Comparison of ENCODE assay signal across 8 mouse cellular contexts in the genomic region with DNA sequence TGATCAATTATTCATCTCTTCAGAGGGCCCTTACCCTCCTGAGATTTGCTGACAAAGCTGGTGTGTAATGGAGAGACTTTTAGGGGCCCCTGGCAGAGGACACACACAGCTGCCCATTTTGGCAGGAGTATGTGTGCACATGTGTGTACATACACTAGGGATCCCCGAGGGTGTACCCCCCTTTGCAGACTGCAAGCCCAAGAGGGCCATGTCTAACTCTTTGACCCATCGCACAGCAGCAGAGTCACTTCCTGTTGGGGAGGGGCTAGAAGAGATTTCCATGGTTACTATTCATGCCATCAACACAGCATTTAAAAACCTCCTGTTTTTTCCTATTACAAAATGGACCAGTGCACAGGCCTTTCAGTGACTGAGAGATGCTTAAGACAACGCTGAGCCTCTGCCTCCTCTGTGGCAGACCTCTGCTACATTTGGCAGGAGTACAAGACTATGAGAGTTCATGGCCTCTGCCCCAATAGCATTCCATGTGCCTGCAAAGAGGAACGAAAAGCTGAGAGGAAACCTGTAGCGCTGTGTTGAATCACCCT. TPM values are rescaled to one million over a fixed set of nuclear protein-coding genes. Genes with fewer than 3 reads are reported as not detected.
A peak's percentile ranks its signal among the peaks of the same experiment; 100 is the strongest.
DNase-seq lines count a peak whose midpoint lies in the region; ATAC-seq lines count a peak whose summit lies in the region.

No protein-coding gene starts in this region.

- H3K9me3 ChIP-seq in kidney, embryonic 14.5 days (ENCODE audit: control insufficient read depth, low read length) = no peaks in the 10 kb centered on the region
- no peaks in the 10 kb centered on the region for H3K9me3 ChIP-seq in hindbrain, embryonic 15.5 days
- H3K9me3 ChIP-seq in stomach, embryonic 15.5 days = no peaks in the 10 kb centered on the region

- WGBS in kidney, embryonic 14.5 days = 55% methylated on average over 5 of the region's 5 CpGs
- 21% methylated on average over 5 of the region's 5 CpGs for WGBS in hindbrain, embryonic 15.5 days
- WGBS in macrophage (ENCODE audit: missing documents) = 7% methylated on average over 5 of the region's 5 CpGs
- WGBS in stomach, embryonic 15.5 days = 36% methylated on average over 5 of the region's 5 CpGs

- DNase-seq in kidney, adult 11 months = peak; percentile 69
- DNase-seq in adrenal gland, postnatal 36 days = peak; percentile 49 to 69
- no peak for DNase-seq in frontal cortex, postnatal 25 days (ENCODE audit: low spot score in 2 of 2)

- no peak overlapping the region for H3K27ac ChIP-seq in kidney, embryonic 14.5 days (ENCODE audit: low read depth, low read length)
- peak overlapping the region; percentile 38; the same call in 1 of the 2 replicates for H3K27ac ChIP-seq in hindbrain, embryonic 15.5 days (replicated peaks)
- 0 out of 2 replicates have a peak overlapping the region, but pooled peaks have one; percentile 10 for H3K27ac ChIP-seq in macrophage
- H3K27ac ChIP-seq in stomach, embryonic 15.5 days = peak overlapping the region; percentile 54; the same call in 1 of the 2 replicates

- H3K36me3 ChIP-seq in kidney, embryonic 14.5 days (ENCODE audit: control insufficient read depth, insufficient read depth, low read length) = peaks cover 16% of the 10 kb centered on the region; the same call in 1 of the 2 replicates
- no peaks in the 10 kb centered on the region for H3K36me3 ChIP-seq in hindbrain, embryonic 15.5 days
- peaks cover 16% of the 10 kb centered on the region; the same call in 1 of the 2 replicates for H3K36me3 ChIP-seq in macrophage (ENCODE audit: inconsistent target)
- H3K36me3 ChIP-seq in stomach, embryonic 15.5 days = no peaks in the 10 kb centered on the region

- no peak overlapping the region for H3K9ac ChIP-seq in kidney, embryonic 14.5 days (ENCODE audit: low read depth, low read length)
- H3K9ac ChIP-seq in hindbrain, embryonic 15.5 days = no peak overlapping the region
- no peak overlapping the region for H3K9ac ChIP-seq in stomach, embryonic 15.5 days

- no peak overlapping the region for H3K4me3 ChIP-seq in kidney, embryonic 14.5 days (ENCODE audit: low read length)
- no peak overlapping the region for H3K4me3 ChIP-seq in hindbrain, embryonic 15.5 days
- no peak overlapping the region for H3K4me3 ChIP-seq in macrophage (ENCODE audit: inconsistent target)
- H3K4me3 ChIP-seq in stomach, embryonic 15.5 days (replicated peaks) = no peak overlapping the region

- H3K4me1 ChIP-seq in kidney, embryonic 14.5 days (ENCODE audit: control insufficient read depth, insufficient read depth, low read length) = peaks cover 29% of the 10 kb centered on the region
- peaks cover 83% of the 10 kb centered on the region for H3K4me1 ChIP-seq in hindbrain, embryonic 15.5 days (replicated peaks)
- peaks cover 61% of the 10 kb centered on the region for H3K4me1 ChIP-seq in stomach, embryonic 15.5 days

- H3K27me3 ChIP-seq in kidney, embryonic 14.5 days (ENCODE audit: control insufficient read depth, insufficient read depth, low read length) = no peaks in the 10 kb centered on the region
- no peaks in the 10 kb centered on the region for H3K27me3 ChIP-seq in hindbrain, embryonic 15.5 days
- H3K27me3 ChIP-seq in stomach, embryonic 15.5 days (replicated peaks) = no peaks in the 10 kb centered on the region

- no peak overlapping the region for H3K4me2 ChIP-seq in kidney, embryonic 14.5 days (replicated peaks; ENCODE audit: low read depth, low read length)
- H3K4me2 ChIP-seq in hindbrain, embryonic 15.5 days = no peak overlapping the region
- no peak overlapping the region for H3K4me2 ChIP-seq in stomach, embryonic 15.5 days

- no peak; the same call in 1 of the 2 replicates for ATAC-seq in kidney, embryonic 14.5 days (ENCODE audit: low FRiP score, low TSS enrichment)
- peak; percentile 49 for ATAC-seq in hindbrain, embryonic 15.5 days (ENCODE audit: low FRiP score, low read depth)
- ATAC-seq in stomach, embryonic 15.5 days (ENCODE audit: insufficient read depth, low FRiP score, low read depth) = no peak
- ATAC-seq in cerebellum, adult (ENCODE audit: insufficient number of reproducible peaks, low FRiP score, low TSS enrichment) = no peak

- H3K79me2 ChIP-seq in macrophage (ENCODE audit: inconsistent target) = peaks cover 100% of the 10 kb centered on the region

RNA-seq across cellular contexts. Expression of a gene that starts 46.0 kb away (rescaled TPM):
- polyA plus RNA-seq in kidney, embryonic 14.5 days (2014; fragmentation: Nextera tagmentation; extraction: Ambion mirVana) = 48.6 and 54.9 TPM in 2 replicates
- 10 to 100 TPM; 25.2 to 38.5 TPM for total RNA-seq in adrenal gland, postnatal 36 days (2021)
- 57.7 and 70.9 TPM in 2 replicates for polyA plus RNA-seq in hindbrain, embryonic 15.5 days (2015; fragmentation: Nextera tagmentation; extraction: Ambion mirVana)
- 100 to 1,000 TPM; 104 to 576 (median 356) TPM for total RNA-seq in macrophage (2018; cell fraction: chromatin; rRNA removed)
- total RNA-seq in macrophage (2018; cell fraction: cytosol; rRNA removed) = 10 to 100 TPM; 15.7 to 66.9 (median 36.1) TPM
- total RNA-seq in macrophage (2018; cell fraction: nucleus; rRNA removed) = 100 to 1,000 TPM in 20 of 26 experiments, 10 to 100 TPM in 6; 62.0 to 363 (median 169) TPM
- polyA plus RNA-seq in macrophage (2018) = 13.9 to 21.1 TPM (median 19.1 TPM) in 3 replicates
- polyA plus RNA-seq in stomach, embryonic 15.5 days (2015; fragmentation: Nextera tagmentation; extraction: Ambion mirVana) = 39.6 and 40.0 TPM in 2 replicates

Comparison
In these comparisons a context has a peak if more than half of its experiments do, and no peak if none do; other contexts are left out.
1. DNase-seq: peak in kidney, adult 11 months (single experiment) and adrenal gland, postnatal 36 days (2 of 2); none in frontal cortex, postnatal 25 days (0 of 2).